Mouse (Mus musculus): ENCODE results near the gene Tsc2. TPM values are rescaled to one million over a fixed set of nuclear protein-coding genes. Genes with fewer than 3 reads are reported as not detected.

Tsc2 gene
- polyA plus RNA-seq, 1 experiment: 95.3 TPM

DNA sequence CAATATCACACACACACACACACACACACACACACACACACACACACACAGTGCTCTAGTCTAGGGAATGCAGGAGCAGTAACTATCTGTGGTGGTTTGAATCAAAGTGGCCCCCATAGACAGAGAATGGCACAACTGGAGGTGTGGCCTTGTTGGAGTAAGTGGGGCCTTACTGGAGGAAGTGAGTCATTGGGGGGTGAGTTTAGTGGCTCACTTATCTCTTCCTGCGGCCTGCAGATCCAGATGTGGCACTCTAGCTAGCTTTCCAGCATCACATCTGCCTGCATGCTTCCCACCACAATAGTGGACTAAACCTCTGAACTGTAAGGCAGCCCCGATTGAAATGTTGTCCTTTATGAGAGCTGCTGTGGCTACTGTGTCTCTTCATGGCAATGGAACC lies 21.7 kb downstream of the Tsc2 start:
- DNase-seq (ENCODE audit: low spot score): no peak

DNA sequence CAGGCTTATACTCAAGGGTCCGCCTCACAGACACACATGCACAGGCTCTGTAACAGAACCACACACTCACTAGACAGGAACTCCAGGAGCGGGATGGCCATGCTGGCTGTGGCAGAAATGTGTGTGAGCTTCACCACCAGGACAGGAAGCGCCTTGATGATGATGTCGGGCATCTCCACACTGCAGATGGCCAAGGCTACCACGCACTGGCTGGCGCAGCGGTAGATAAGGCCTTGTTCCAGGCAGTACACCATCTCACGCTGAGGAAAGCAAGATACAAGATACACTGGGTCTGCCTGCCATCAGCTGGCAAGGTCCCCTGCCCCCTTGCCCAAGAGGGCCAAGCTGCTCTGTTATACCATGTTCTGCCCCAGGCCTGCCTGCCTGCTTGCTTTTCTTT lies 23.6 kb downstream of the Tsc2 start:
- DNase-seq (ENCODE audit: low spot score): no peak

DNA sequence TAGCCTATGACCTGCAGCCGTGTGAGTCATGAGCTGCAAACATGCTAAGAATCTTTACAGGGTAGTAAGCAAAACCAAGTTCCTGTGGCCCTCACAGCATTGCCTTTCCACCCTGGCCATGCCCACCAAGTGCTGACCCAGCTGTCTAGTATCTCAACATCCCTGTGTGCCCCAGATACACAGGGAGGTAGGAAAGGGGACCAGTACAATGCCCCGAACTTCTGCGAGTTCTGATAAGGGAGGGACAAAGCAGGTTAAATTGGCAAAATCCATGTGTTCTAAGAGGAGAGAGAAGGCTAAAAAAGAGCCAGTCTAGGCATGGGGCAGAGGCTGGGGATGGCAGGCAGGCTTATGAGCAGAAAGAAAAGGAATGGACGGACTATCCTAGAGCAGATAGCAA lies 24.1 kb downstream of the Tsc2 start:
- no peak for DNase-seq (ENCODE audit: low spot score)

DNA sequence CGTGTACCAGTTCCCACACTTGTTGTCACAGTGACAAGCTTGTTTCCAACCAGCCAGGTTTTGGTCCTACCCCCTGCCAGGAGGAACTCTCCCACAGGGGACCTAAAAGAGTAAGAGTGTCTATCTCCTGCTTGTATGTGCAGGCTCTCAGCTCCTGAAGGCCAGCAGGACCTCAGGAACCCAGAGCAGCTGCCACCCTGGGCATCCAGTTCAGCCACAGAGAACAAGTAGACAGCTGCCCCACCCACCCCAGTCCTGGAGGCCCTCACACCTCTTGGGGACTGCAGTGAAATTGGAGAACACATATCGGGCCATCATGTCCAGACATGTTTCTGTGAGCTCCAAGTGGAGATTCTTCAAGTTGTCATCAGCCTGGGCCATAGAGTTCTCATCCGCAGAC lies 27.9 kb downstream of the Tsc2 start:
- DNase-seq (ENCODE audit: low spot score): no peak

DNA sequence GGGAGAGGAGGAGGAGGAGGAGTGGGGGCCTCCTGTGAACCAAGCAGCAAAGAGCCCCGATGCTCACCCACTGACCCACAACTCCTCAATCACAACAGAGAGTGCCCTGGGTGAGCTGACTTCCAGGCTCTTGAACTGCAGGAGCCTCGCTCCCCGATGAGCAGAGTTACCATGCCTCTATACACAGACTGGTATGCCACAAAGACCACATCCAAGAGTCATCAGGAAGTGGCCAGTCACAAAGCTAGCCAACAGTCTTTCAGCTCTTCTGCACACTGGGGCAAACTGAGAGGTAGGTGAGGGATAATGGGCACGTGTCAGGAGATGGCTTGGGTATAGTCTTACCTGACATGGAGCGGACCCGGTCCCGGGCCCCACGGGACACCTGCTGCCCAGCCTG lies 28.5 kb downstream of the Tsc2 start:
- no peak for DNase-seq (ENCODE audit: low spot score)

DNA sequence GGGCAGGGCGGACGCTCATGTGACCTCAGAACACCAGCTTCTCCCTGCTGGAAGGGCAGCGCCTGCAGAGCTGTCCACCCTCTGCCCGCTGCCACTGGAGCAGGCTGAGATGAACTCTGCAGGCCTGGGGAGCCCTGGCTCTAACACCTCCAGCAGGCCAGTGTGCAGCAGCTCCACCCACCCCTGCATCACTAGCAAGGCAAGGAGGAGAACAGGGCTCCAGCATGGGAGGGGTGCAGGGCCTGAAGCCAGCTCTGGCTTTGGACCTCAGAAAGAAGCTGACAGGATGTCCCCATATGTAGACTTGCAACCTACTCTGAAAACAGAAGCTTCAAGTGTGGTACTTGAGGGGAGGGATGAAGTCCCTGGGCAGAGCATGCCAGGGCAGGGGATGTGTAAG lies 31.9 kb downstream of the Tsc2 start:
- DNase-seq (ENCODE audit: low spot score): no peak

DNA sequence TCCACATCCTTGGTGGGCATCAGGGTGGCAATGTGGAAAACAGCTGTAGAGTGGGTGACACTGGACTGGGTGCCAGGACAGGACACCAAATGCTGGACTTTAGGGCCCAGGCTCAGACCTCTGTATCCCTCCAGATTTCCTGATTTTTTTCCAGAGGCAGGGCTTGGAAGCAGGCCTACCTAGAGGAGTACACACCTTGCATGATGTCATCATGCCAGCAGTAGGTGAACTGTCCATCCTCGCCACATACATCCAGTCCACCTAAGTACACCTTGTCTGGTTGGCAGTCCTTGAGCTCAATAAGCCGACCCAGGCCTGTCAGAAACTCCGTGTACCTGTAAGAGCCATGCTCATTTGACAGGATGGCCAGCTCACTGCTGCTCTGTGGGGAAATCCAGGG lies 34.4 kb downstream of the Tsc2 start:
- no peak for DNase-seq (ENCODE audit: low spot score)

DNA sequence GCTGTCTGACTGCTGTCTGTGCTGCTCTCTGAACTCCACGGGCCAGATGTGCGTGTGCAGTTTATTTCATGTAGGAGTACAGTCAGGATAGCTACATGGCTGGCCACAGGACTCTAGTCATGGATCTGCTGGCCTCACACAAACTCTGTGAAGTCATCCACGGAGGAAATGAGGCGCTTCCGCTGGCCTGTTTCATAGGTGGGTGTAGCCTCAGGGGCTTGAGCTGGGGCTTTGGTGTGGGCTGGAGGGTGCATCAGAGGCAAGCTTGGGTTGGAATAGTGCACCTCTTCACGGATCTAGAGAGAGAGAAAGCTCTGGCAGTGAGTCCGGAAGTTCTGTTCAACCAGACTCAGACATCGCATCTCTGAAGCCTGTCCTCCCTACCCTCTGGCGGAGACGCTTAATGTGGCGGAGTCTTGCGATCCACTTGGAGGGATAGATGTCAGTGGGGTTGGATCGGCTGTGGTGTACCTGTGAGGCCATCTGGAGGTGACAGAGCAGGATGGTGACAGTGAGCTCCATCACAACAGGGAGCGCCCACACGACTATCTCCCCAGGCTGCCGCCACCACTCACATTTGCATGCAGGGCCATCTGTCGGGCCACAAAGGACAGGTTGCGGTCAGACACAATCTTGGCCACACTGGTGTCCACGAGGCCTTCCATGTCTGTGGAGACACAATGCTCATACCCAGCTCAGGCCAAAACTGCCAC lies 35.8 kb downstream of the Tsc2 start:
- no peak for DNase-seq (ENCODE audit: low spot score)

- DNase-seq (ENCODE audit: low spot score): no peak
Measured at GRCm38 (mm10) chr17:24596073-24596466, 36.4 kb downstream of the Tsc2 start.

GRCm38 (mm10) chr17:24595126-24596072 lies 37.0 kb downstream of the Tsc2 start:
- DNase-seq (ENCODE audit: low spot score): no peak

GRCm38 (mm10) chr17:24593992-24594890 lies 38.2 kb downstream of the Tsc2 start:
- DNase-seq (ENCODE audit: low spot score): no peak

- no peak for DNase-seq (ENCODE audit: low spot score)
Measured at GRCm38 (mm10) chr17:24593248-24593647, 39.2 kb downstream of the Tsc2 start.

DNA sequence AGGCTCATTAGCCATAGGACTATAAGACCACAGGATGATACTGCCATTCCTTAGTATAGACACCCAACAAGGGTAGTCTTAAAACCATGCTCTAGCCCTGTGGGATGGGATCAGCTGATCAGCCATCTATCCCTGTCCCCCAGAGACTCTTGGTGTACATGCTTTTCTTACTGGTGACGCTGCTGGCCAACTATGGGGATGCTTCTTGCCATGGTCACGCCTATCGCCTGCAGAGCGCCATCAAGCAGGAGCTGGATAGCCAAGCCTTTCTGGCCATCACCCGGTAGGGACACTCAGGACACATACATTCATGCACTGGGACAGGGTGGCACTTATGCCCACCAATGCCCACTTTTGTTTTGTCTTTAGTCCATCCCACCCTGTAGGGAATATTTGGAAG lies 40.7 kb downstream of the Tsc2 start:
- no peak for DNase-seq (ENCODE audit: low spot score)

GRCm38 (mm10) chr17:24590943-24591342 lies 41.5 kb downstream of the Tsc2 start:
- DNase-seq (ENCODE audit: low spot score): no peak

DNA sequence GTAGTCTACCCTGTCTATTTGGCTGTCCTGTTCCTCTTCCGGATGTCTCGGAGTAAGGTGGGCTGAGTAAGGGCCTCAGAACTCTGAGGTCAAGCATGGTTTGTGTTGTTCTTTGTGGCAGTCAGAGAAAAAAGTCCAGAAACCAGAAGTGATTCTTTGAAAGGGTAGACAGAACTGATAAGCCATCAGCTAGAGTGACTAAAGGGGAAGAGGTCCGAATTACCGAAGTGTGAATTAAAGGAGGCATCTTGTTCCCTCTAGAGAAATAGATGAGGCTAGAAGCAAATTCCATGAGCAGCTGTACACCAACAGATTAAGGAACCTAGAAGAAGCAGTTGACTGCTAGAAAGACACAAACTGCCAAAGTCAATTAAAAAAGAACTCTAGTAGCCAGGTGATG lies 45.9 kb downstream of the Tsc2 start:
- DNase-seq (ENCODE audit: low spot score): no peak

GRCm38 (mm10) chr17:24584520-24584919 lies 47.9 kb downstream of the Tsc2 start:
- DNase-seq (ENCODE audit: low spot score): no peak

DNA sequence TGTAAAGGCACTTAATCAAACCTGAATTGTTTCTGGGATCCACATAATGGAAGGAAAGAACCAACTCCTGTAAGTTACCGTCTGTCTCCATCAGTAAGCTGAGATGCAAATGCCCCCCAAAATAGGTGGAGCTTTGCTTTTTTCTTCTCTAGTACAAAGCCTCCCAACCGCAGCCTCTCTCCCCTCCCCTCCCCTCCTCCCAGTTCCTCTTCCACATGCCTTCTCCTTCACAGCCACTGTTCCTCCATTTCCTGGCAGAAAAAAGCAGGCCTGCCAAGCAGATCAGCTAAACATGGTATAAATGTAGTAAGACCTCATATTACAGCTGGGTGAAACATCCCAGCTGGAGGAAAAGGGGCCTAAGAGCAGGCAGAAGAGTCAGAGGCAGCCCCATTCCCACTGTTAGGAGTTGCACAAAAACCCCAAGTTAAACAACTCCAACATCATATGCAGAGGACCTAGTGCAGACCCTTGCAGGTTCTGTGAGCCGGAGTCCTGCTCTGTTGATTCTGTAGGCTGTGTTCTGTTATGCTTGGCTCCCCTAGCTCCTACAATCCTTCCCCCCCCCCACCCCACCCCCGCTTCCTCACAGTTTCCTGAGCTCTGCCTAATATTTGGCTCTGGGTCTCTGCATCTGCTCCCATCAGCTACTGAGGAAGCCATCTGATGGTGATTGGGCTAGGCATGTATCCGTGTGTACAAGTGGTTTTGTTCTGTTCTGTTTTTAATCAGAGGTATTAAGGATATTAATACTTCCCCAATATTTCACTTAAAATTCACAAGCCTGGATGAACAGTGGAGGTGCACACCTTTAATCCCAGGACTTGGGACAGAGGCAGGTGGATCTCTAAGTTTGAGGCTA lies 48.6 kb downstream of the Tsc2 start:
- no peak for DNase-seq (ENCODE audit: low spot score)

DNA sequence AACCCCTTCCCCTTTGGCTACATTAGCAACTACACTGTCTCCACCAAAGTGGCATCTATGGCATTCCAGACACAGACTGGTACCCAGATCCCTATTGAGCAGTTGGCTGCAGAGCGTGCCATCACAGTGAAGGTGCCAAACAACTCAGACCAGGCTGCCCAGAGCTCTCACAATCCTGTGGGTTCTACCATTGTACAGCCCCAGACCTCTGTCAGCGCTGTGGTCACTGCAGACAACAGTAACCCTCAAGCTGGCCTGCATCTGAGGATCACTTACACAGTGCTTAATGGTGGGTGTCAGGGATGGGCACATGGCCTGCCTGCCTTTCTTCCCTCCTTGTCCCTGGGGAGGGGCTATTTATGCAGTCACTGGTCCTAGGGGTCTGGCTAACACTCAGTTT lies 52.1 kb downstream of the Tsc2 start:
- DNase-seq (ENCODE audit: low spot score): no peak

DNA sequence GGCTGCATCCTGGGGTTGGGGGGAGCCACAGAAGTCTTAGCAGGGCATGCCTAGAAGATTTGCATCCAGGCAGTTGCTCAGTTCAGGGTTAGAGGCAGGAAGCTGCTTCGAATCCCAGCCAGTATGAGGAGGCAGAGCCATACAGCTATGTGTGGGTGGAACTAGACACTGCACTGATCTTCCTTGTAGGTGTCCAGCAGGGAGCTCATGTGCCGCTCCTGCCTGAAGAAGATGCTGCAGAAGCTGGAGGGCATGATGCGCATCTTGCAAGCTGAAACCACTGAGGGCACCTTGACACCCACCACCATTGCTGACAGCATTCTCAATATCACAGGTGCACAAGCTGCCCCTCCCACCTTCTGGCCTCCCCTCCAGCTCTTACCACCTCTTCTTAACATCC lies 52.9 kb downstream of the Tsc2 start:
- DNase-seq (ENCODE audit: low spot score): no peak

GRCm38 (mm10) chr17:24573811-24574210 lies 58.6 kb downstream of the Tsc2 start:
- no peak for DNase-seq (ENCODE audit: low spot score)

- no peak for DNase-seq (ENCODE audit: low spot score)
Measured at GRCm38 (mm10) chr17:24572651-24573245, 59.7 kb downstream of the Tsc2 start.
